Mouse (Mus musculus): ENCODE data around the gene Mfn2.

Gene Mfn2

DNA sequence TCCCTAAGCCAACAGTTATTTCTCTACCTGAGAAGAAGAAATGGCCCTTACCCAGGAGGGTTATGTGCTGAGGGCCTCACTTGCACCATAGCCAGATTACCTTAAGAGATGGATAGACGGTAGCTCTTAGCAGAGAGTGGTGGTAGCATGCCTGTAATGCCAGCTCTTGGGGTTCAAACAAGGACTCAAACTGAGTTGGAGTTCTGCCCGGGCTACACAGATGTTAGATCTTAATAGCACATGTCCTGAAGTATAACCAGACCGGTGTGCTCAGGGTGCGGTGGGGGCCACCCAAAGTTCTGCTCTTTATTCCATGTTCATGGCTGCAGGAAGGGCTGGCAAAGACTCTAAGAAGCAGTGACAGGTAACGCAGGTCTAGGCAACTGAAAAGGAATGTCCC, 5.0 kb upstream of the Mfn2 start:
- DNase-seq, result no peak

DNA sequence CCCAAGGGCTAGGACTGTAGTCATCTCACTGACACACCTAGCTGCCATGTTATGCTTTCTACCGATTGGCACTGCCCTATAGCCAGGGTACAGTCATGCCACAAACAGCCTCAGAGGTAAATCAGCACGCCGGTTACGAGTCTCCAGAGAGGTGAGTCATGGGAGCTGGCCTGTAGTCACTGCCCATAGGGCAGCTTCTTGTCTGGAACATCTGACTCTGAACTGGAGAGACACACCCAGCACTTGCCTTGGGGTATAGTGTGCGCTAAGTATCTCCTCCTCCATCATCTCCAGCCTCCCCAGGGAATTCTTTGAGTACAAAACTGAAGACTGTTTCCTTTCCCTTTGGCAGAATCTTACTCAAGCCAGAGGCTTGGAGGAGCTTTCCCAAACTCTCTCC, 1.7 kb upstream of the Mfn2 start:
- no peak for DNase-seq

DNA sequence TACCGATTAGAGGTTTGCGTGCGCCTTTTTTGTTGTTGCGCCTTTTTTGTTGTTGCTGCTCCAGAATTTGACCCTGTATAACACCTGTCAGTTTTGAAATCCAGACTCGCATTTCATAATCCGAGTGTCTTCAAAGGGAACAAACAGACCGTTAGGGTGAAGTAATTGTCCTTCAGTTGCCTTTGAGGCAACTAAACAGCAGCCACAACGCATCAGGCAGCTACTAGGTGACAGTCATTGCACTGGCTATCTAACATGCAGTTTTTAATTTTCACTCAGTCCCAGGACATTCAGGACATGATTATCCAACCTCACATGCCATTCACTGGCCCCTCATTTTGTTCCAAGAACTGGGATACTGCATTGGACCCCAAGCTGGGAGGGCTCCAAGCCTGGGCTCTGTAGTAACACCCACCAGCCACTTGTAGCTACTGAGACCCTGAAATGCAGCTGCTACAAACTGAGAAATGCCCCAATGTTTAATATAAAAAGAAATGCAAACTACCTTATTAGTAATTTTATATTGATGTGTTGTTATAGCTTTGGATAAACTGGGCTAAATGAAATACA, 671 bp upstream of the Mfn2 start:
- no peak for DNase-seq

DNA sequence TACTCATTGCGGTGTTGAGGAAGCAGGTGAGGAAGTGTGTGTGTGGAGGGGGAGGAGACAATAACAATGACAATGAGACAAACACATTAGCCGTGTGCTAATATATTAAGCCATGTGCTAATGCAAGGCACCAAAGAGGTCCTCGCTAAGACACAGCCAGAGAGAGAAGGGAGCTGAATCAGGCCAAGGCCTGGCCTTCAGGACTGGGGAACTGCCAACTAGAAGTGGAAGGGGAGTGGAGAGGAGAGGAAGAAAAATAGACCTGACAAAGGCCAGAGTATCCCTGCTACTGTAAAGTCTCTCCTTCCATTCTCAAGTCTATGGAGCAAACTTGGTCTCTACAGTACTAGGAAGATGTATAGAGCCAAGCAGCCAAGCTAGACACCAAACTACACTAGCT, 903 bp downstream of the Mfn2 start:
- no peak for DNase-seq

DNA sequence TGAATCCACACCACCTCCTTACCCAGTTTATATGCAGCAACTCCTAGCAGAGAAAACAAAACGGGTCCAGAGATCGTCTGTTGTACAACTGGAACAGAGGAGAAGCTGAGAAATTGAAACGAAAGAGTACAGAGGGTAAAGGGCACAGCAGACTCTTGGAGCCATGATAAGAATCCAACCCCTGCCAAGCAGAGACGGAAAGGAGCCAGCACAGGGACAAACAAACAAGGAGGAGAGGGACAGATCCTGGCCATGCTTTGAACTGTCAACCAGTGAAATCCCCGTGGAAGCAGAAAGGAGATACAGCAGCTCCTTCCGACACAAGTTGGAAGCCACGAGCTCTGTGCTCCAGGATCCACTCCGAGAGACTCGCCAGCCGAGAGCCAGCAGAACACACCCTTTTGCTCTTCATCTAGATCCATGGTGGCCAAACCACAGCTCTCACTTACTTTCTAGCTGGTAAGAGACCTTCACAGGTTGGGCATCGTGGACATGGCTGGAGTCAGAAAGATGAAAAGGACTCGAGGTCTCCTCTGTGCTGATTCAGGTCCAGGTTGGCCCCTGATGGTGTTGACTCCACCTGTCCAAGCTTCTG, 1.5 kb downstream of the Mfn2 start:
- DNase-seq, result no peak

DNA sequence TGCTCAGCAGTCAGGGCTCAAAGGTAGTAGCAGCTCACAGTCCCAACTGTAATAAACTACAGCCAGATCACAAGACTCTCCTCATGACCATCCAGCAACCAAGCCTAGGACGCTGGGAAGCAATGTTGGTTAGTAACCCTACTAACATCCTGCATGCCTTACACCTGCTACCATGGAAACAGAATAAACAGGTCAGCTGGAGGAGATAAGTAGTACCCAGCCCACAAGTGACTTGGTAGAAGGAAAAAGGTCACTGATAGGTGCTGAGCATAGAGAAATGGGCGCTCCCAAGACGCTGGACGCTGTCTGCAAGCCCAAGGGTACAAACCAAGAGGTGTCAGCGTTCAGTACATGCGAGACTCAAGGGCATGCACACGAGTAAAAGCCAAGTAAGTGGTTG, 4.1 kb downstream of the Mfn2 start:
- DNase-seq, result no peak

DNA sequence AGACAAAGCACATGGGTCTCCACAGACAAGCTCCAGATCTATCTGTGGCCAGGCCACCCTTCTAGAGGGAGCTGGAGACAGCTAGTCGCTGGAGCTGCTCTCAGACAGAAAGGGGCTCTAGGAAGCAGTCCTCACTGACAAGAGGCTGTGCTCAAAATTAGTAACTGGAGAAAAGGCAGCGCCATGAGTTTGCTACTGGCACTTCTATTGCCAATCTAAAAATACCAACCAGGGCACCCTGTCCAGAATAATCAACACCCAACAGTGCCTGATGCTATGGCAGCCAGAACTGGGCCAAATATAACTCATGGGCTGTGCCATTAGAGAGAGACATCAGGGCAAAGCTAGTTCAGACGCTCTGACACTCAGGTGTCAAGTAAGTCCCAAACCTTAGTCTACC, 7.2 kb downstream of the Mfn2 start:
- DNase-seq, result no peak

DNA sequence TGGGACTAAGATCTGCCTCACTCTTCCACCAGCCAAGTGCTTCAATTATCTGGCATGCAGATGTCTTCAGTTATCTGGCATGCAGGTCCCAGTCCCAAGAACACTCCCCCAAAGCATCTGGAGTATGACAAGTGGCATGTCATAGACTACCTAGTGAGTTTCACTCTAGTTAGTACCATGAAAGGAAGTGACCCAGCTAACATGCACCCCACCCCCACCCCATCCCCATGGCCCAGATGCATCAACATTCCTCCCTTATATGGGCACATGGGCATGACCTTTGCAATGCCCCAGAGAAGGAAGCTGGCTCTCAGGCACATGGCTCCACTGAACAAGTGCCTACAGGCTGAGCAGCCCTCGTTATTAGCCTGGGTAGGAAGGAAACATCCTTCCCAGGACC, 8.1 kb downstream of the Mfn2 start:
- no peak for DNase-seq

DNA sequence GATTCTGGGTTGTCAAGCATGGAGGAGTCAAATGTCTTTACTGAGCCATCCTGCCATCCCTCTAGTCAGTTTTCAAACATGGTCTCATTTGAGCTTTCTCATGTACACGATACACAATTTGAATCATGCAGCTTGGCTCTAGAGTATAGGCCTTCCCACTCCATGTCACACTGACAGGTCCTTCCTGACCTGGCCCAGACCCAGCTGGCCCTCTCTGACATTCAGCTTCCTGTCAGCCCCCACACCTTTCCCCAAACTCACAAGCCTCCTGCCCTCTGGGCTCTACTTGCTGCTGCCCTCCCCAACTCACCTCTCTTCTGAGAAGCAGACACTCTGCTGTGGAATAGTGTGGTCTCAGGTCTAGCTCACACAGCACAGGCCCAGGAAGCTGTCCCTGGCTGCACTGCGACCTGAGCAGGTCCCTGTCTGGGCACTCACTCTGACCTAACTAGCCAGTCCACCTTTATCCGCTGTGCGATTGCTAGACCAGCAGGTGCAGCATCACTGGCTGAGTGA, 8.6 kb downstream of the Mfn2 start:
- DNase-seq, result no peak

DNA sequence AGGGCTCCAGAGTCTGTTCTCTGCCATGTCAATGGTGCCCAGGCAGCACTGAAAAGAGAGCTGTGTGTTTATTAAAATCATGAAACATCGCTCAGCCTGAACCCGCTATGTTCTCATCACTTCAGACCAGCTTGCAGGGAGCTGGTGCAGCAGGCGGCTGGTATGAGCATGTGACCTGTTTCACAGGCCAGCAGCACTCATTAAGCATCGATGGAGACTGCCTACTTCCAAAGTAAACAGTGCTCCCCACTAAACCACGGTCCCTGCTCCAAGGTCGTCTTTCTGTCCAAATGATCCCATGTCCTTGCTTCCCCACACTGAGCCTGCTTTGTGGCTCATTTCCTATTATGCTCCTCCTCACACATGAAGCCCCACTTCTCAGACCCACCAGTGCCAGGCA, 14.2 kb downstream of the Mfn2 start:
- no peak for DNase-seq

DNA sequence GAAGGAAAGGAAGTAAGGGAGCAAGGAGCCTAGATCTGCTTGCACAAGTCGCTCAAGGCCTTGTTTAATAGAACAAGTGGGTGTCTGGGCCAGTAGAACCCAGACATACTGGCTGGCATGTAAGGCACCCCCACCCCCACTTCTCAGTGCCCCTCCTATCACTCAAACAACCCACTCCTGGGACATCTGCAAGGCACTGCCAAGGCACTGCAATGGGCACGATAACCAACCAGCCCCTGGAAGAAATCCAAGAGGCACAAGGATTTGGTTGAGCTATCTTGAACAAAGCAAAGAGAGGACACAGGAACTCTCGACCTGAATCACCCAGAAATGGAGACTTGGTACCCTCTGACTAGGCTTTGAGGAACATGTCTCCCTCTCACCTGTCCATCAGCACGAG, 16.3 kb downstream of the Mfn2 start:
- no peak for DNase-seq

DNA sequence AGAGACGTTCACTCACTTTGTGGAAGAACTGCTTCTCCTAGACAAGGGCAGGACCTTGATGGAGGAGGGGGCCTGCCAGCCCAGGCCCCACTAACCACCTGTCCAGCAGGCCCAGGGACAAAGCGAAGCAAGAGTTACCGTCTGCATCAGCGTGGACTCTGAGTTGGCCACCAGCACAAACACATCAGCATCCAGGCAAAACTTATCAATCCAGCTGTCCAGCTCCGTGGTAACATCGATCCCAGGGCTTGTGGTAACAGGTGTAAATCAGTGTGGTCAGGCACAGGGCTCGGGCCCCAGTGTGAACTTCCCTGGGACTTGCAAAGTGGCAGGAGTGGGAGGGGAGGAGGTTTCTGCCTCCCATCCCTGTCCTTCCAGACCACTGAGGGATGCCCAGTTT, 17.2 kb downstream of the Mfn2 start:
- no peak for DNase-seq

DNA sequence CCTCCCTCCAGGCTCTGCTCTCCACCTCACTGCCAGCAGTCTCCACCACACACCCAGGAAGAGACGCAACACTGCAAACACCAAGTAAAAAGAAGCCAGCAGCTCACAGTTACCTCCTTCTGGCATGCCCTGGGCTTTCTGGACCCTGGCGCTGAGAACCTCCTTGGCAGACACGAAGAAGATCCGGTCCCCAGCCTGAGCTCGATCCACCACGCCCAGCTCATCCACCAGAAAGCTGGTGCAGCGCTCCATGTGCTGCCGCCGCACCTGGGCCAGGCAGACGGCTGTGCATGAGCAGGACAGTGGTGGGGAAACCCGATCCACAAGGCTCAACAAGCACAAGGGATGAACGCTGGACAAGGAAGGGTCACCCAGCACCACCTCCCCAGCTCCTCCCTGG, 18.3 kb downstream of the Mfn2 start:
- no peak for DNase-seq

DNA sequence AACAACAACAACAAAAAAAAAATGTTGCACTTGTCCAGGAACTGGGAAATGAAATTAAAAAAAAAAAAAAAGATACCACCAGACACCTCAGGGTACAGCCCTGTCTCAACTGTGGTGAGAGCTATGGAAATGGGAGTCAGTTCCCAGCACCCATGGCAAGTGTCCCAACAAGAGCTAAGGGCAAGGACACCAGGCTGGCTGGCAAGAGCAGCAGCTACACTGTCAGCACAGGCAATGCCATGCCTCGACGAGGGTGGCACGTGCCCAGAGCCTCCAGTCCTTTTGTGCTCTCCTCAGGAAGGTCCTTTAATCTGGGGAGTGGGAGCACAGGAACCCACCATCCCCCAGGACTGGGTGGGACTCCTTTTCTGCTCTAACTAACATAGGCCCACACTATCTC, 20.4 kb downstream of the Mfn2 start:
- no peak for DNase-seq

DNA sequence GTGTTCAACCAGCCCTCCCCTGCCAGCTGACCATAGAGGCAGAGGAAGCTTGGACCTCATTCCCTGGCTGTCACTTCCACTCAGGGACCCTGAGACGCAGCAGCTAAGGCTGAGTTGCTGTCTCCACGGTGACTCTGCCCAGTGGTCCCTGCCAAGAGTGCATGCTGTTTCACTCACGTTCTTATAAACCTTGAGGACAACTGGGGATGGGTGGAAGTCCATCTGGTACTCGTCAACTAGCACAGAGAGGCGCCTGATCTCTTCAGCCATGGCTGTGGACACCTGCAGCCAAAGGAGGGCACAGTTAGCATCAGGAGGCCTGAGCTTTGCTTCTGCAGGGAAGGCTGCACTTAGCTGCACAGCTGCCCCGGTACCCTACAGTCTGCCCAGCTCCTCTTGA, 21.5 kb downstream of the Mfn2 start:
- DNase-seq, result no peak

DNA sequence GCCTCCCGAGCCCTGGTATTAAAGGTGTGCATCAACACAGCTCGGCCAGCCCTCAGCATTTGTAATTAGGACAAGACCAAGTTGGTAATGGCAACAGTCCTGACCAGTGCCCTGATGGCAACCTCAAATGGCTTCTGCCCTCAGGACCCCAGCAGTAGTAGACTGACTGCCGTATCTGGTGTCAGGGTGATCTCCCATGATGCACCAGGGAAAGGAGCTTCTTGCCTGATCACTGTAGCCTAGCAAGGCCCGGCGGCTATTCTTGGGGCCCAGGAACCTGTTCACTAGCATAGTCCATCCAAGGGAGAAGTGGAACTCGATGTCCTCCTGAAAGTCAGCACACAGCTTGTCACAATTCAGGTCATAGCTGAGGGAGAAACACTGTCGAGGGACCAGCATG, 22.7 kb downstream of the Mfn2 start:
- no peak for DNase-seq

DNA sequence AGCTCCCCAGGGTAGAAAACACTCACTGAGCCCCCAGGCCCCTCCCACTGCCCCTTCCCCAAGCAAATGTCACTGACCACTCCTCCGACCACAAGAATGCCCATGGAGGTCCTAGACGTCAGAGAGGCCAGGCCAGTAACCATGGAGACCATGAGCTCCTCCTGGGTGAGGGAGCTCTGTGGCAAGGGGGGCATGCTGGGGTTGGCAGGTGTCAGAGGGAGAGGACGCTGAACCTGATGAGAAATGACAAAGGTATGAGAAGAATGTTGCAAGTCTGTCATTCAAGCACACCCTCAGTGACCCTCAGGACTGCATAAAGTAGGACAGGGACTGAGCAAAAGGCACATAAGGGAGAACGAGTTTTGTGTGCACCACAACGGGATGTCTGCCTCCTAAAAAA, 24.6 kb downstream of the Mfn2 start:
- DNase-seq, result no peak

DNA sequence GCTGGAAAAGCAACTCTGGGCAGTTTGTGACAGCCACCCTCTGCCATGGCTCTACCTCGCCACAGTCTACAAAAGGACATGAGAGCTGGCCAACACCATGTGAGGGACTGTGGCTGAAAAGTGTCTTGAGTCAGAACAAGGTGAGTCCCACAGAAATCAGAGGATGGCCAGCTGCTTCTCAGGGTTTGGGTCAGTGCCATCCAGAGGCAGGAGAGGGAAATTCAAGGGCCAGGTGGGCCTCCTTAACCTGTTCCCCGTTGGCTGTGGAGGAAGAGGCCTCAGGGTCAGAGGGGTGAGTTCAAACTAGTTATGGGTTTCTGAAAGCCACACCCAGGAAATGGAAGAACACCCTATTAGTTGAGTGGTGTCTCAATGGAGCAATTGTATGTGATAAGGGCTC, 25.0 kb downstream of the Mfn2 start:
- DNase-seq, result no peak

DNA sequence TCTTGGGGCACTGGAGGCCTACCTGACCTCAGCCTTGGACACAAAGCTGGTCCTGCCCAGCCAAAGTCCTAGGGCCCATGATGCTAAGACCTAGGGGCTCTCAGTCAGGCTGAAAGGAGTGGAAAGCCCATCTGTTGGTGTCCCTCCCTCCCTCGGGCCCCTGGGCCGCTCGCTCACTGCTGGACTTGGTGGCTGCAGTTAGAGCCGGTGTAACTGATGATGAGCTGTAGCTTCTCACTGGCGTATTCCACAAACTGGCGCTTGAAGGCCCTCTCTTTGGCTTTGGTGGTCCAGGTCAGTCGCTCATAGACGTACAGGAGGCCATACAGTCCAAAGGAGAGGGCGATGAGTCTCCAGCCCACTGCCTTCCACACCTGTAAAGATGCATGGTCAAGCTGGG, 26.0 kb downstream of the Mfn2 start:
- DNase-seq, result no peak

DNA sequence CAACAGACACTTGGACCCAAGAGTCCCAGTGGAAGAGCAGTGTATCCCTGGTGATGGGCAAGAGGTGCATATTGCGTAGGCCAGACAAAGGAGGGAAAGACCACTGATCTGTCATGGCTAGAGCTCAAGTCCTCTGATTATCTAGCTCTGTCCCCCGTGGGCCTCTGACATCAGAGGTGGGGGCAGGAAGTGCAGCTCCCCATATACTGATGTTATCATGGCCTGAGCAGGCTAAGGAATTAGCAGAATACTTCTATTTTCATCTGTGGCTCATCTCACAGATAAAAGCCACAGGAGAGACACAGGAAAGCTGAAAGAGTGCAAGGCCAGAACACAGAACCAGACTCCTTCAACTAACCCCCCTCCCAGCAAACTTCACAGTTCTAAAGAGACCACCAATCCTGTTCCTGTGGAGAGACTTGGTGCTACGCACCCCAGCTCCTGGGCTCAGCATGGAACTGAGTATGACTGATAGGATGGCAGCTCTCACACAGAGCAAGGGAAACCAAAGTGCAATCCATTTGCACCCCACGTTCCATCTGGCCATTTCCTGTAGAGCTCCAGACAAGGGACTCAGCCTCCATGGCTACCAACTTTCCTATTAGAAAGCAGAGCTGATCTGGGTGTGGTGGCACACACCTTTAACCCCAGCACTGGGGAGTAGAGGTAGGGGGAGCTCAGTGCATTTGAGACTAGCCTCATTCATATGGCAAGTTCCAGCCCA, 28.5 kb downstream of the Mfn2 start:
- DNase-seq, result no peak

DNA sequence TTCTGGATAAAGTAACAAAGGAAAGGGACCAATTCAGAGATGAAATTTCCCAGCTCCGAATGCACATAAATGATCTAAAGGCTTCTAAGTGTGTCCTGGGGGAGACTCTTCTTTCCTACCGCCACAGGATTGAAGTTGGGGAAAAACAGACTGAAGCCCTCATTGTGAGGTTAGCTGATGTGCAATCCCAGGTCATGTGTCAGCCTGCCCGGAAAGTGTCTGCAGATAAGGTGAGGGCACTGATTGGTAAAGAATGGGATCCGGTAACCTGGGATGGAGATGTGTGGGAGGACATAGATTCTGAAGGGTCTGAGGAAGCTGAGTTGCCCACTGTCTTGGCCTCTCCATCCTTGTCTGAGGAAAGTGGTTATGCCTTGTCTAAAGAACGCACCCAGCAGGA, 35.3 kb downstream of the Mfn2 start:
- peak; percentile 5 for DNase-seq

DNA sequence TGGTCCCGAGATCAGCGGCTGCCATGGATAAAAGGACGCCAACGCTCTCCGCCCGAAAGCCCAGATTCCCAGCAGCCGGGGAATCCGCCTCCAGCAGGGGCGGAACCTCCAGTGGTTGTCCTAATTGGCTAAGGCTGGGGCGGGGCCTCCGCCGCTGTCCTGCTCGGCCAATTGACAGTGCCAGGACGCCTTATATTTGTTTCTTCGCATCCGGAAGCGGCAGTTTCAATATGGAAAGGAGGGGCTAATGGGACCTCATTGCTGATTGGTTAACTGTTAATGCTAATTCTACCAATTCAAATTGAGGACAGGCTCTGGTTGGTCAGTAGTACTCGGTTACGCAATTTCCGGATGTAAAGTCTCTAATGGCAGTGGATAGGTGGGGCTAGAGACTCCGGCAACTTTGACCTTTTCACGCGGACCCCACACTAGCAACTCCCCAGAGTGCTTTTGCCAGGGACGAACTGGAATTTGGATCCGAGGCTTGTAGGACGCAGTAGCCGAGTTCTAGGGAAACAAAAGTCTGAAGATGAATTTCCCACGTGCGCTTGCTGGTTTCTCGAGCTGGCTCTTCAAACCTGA, 36.0 kb downstream of the Mfn2 start, which contains the start of the genes Miip and Fv1:
Gene Miip, minus strand, starts transcription at position 367 of the 582 bp plus-strand sequence.
Gene Fv1, plus strand, starts transcription at position 530 of the 582 bp plus-strand sequence.
- peak; percentile 98 for DNase-seq

DNA sequence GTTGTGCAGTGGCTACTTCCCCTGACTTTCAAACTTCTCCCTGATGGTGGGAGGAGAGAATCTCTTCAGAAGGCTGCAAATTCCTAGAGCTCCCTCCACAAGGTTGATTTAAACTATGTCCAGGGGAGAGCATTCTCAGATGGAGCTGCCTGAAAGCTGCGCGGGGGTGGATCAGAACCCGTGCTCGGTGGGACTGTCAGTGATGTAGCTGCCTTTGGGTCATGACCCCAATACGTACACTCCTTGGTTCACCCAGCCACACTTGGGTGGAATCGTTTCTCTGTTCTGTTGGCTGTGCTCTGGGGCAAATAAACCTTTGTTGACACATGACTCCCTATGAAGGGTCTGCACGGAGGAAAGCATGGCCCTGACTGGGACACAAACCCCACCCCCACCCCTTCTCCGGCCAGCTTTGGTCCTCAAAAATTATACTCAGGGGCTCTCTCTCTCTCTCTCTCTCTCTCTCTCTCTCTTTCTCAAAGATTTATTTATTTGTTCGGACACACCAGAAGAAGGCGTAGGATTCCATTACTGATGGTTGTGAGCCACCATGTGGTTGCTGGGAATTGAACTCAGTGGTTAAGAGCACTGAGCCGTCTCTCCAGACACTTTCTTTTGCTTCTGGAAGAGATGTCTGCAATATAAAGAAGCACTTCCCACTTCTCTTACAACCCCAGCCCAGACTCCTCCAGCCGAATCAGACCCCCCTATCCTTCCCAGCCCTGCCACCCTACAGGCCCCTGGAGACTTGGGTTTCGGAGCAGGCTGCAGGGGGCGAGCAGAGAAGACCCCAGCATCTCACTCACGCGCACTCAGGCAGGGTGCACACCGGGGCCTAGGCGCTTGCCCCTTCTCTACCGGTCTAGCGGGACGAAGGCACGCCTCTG, 36.7 kb downstream of the Mfn2 start:
- peak; percentile 4 for DNase-seq

Measured in embryo, embryonic 11 days (tissue).